Mouse (Mus musculus) limb, embryonic 14.5 days (tissue): ENCODE data around the gene Twist2. TPM values are rescaled to one million over a fixed set of nuclear protein-coding genes. Genes with fewer than 3 reads are reported as not detected.

ENCODE experiments used
- ATAC-seq: fragments of 200-750 bp; cut with Nextera tagmentation; 2 replicates; pipeline ENCODE4 v1.8.0; 2017; ENCODE audit warnings: low read depth, moderate number of reproducible peaks, moderate TSS enrichment; ENCODE audit not compliant: low FRiP score
- DNase-seq: peaks from one replicate; pipeline ENCODE4 v3.0.0-alpha.2; 2015; ENCODE audit warnings: low spot score
- H3K27ac ChIP-seq: fragments of 300-500 bp; sonication (generic); replicated peaks from 2 replicates; pipeline ENCODE4 v1.5.1; 2014; ENCODE audit warnings: low read depth, mild to moderate bottlenecking, low read length, moderate library complexity, mixed read lengths
- H3K27me3 ChIP-seq: fragments of 300-500 bp; sonication (generic); 2 replicates; pipeline ENCODE4 v1.6.1; 2014; ENCODE audit warnings: low read length, mixed read lengths; ENCODE audit not compliant: control insufficient read depth, insufficient read depth
- H3K36me3 ChIP-seq: fragments of 300-500 bp; sonication (generic); 2 replicates; pipeline ENCODE4 v1.6.1; 2014; ENCODE audit warnings: mild to moderate bottlenecking, low read length, moderate library complexity, mixed read lengths; ENCODE audit not compliant: control insufficient read depth, insufficient read depth
- H3K4me1 ChIP-seq: fragments of 300-500 bp; sonication (generic); 2 replicates; pipeline ENCODE4 v1.6.1; 2014; ENCODE audit warnings: antibody characterized with exemption, low read length, mixed read lengths; ENCODE audit not compliant: control insufficient read depth, insufficient read depth
- H3K4me2 ChIP-seq: fragments of 300-500 bp; sonication (generic); replicated peaks from 2 replicates; pipeline ENCODE4 v1.6.1; 2014; ENCODE audit warnings: low read depth, mild to moderate bottlenecking, low read length, moderate library complexity; ENCODE audit not compliant: severe bottlenecking
- H3K4me3 ChIP-seq: fragments of 300-500 bp; sonication (generic); replicated peaks from 2 replicates; pipeline ENCODE4 v1.5.1; 2014; ENCODE audit warnings: low read length
- H3K9ac ChIP-seq: fragments of 300-500 bp; sonication (generic); 2 replicates; pipeline ENCODE4 v1.6.1; 2014; ENCODE audit warnings: mild to moderate bottlenecking, low read depth, low read length, moderate library complexity; ENCODE audit not compliant: severe bottlenecking
- H3K9me3 ChIP-seq: fragments of 300-500 bp; sonication (generic); 2 replicates; pipeline ENCODE4 v1.6.1; 2016; ENCODE audit warnings: low read length; ENCODE audit not compliant: control insufficient read depth
- POLR2A ChIP-seq: fragments of 200-500 bp; IDR thresholded peaks from 2 replicates; pipeline ENCODE4 v1.8.0; 2012; ENCODE audit warnings: inconsistent platforms, mild to moderate bottlenecking, moderate library complexity, borderline replicate concordance; ENCODE audit not compliant: insufficient read depth, insufficient read length; ENCODE audit errors: extremely low read depth
- WGBS: fragments of 180-500 bp; shearing (Covaris S2); extraction: QIAGEN DNeasy Blood & Tissue Kit; methylation state at CpG from one replicate; pipeline ENCODE4 v1.1.7; 2014; 5-methylcytosine and 5-hydroxymethylcytosine counted together
- polyA plus RNA-seq, 2 experiments: library from polyadenylated mRNA; depleted of rRNA in 1 of 2; stranded (reverse) in 1 of 2; unstranded in 1 of 2; fragments of >200 nt; fragmentation: Nextera tagmentation in 1 of 2; extraction: Ambion mirVana in 1 of 2; gene quantifications; 2 replicates each; pipeline versions ENCODE4 v1.2.1 to v1.2.3; 2012 to 2014

Gene Twist2
- polyA plus RNA-seq, 2 experiments = 81.8 to 240 TPM

DNA sequence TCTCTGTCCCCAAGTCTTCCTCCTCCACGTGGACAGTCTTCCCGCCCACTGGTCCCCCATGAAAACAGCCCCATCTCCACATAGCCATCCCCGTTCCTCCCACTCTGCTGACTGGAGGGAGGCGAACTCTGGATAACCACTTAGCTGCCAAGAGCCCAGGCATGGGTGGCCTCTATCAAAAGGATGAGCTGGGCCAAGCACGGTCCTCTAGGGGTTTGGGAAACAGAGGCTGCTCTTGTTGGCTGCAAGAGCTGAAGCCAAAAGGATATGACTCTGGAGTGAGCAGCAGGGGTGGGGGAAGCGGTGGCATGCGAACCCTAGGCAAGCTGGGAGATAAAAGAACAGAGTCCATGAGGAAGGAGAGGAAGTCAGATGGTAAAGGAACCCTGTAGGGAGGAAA is 50.0 kb downstream of the Twist2 start:
- H3K27me3 ChIP-seq = no peaks in the 10 kb centered on the region
- no peak for TF ChIP-seq POLR2A
- H3K4me1 ChIP-seq = no peaks in the 10 kb centered on the region
- no peak overlapping the region for H3K9ac ChIP-seq
- H3K36me3 ChIP-seq = peaks cover 15% of the 10 kb centered on the region
- no peak for DNase-seq
- no peaks in the 10 kb centered on the region for H3K9me3 ChIP-seq
- no peak overlapping the region for H3K27ac ChIP-seq
- 89% methylated on average over 7 of the region's 7 CpGs for WGBS
- no peak overlapping the region for H3K4me2 ChIP-seq
- no peak overlapping the region for H3K4me3 ChIP-seq
- no peak for ATAC-seq

- ATAC-seq = no peak
- TF ChIP-seq POLR2A = no peak
- Histone ChIP-seq H3K36me3 (no peaks in the 10 kb centered on the region), H3K4me1 (0 out of 2 replicates have a peak, but pooled peaks cover 3% of the 10 kb centered on the region), H3K27me3 (no peaks in the 10 kb centered on the region), H3K4me2 (no peak overlapping the region), H3K9ac (no peak overlapping the region), H3K27ac (no peak overlapping the region), H3K4me3 (no peak overlapping the region), H3K9me3 (no peaks in the 10 kb centered on the region)
- DNase-seq = no peak
- WGBS = 67% methylated on average over 9 of the region's 9 CpGs
Observed at GRCm38 (mm10) chr1:91856771-91857664, 55.8 kb downstream of the Twist2 start.

GRCm38 (mm10) chr1:91858101-91858790 is 57.0 kb downstream of the Twist2 start:
- no peak for ATAC-seq
- H3K4me2 ChIP-seq = no peak overlapping the region
- H3K36me3 ChIP-seq = no peaks in the 10 kb centered on the region
- TF ChIP-seq POLR2A = no peak
- 75% methylated on average over 11 of the region's 11 CpGs for WGBS
- no peak overlapping the region for H3K27ac ChIP-seq
- no peaks in the 10 kb centered on the region for H3K9me3 ChIP-seq
- 0 out of 2 replicates have a peak, but pooled peaks cover 3% of the 10 kb centered on the region for H3K4me1 ChIP-seq
- H3K9ac ChIP-seq = no peak overlapping the region
- DNase-seq = no peak
- H3K27me3 ChIP-seq = no peaks in the 10 kb centered on the region
- no peak overlapping the region for H3K4me3 ChIP-seq

GRCm38 (mm10) chr1:91858901-91859300 is 57.6 kb downstream of the Twist2 start:
- Histone ChIP-seq H3K9ac (no peak overlapping the region), H3K4me2 (no peak overlapping the region), H3K27ac (no peak overlapping the region), H3K9me3 (no peaks in the 10 kb centered on the region), H3K36me3 (no peaks in the 10 kb centered on the region), H3K4me1 (0 out of 2 replicates have a peak, but pooled peaks cover 3% of the 10 kb centered on the region), H3K4me3 (no peak overlapping the region), H3K27me3 (no peaks in the 10 kb centered on the region)
- DNase-seq = no peak
- no peak for TF ChIP-seq POLR2A
- ATAC-seq = no peak
- 95% methylated on average over 1 of the region's 1 CpGs for WGBS

GRCm38 (mm10) chr1:91861511-91861910 is 60.2 kb downstream of the Twist2 start:
- Histone ChIP-seq H3K4me2 (no peak overlapping the region), H3K27ac (no peak overlapping the region), H3K4me1 (0 out of 2 replicates have a peak, but pooled peaks cover 3% of the 10 kb centered on the region), H3K27me3 (no peaks in the 10 kb centered on the region), H3K36me3 (no peaks in the 10 kb centered on the region), H3K9me3 (no peaks in the 10 kb centered on the region), H3K4me3 (no peak overlapping the region), H3K9ac (no peak overlapping the region)
- TF ChIP-seq POLR2A = no peak
- DNase-seq (no peak), ATAC-seq (no peak)
- 69% methylated on average over 7 of the region's 7 CpGs for WGBS
